8 mouse cellular contexts compared by ENCODE assay signal in genomic region chr2:170128461-170129247, GRCm38 (mm10). TPM values are rescaled to one million over a fixed set of nuclear protein-coding genes. Genes with fewer than 3 reads are reported as not detected.
DNase-seq lines count a peak whose midpoint lies in the region; ATAC-seq and TF ChIP-seq lines count a peak whose summit lies in the region.

No protein-coding gene starts in this region.

- no peak for TF ChIP-seq CTCF in heart, adult 2 months (IDR thresholded peaks at IDR 0.05)

- no peak for TF ChIP-seq EP300 in heart, adult 2 months (IDR thresholded peaks at IDR 0.05; ENCODE audit: insufficient read depth, low read depth, low read length)

- peaks cover 25% of the 10 kb centered on the region for H3K4me1 ChIP-seq in heart, adult 2 months (ENCODE audit: control insufficient read depth, insufficient read depth, low read length)
- H3K4me1 ChIP-seq in forebrain, embryonic 11.5 days (replicated peaks; ENCODE audit: control insufficient read depth, insufficient read depth, low read length), result peaks cover 24% of the 10 kb centered on the region
- H3K4me1 ChIP-seq in liver, embryonic 11.5 days (replicated peaks; ENCODE audit: control insufficient read depth, insufficient read depth, low read length), result peaks cover 58% of the 10 kb centered on the region

- H3K4me3 ChIP-seq in heart, adult 2 months, result peak overlapping the region; percentile 4; the same call in 1 of the 2 replicates
- peak overlapping the region; percentile 89; the same call in 1 of the 2 replicates for H3K4me3 ChIP-seq in forebrain, embryonic 11.5 days (ENCODE audit: low read depth, low read length)
- H3K4me3 ChIP-seq in liver, embryonic 11.5 days (ENCODE audit: low read depth, low read length), result peak overlapping the region; percentile 96

- no peaks in the 10 kb centered on the region for H3K27me3 ChIP-seq in heart, adult 2 months (ENCODE audit: control insufficient read depth, insufficient read depth, low read length)
- no peaks in the 10 kb centered on the region for H3K27me3 ChIP-seq in forebrain, embryonic 11.5 days (ENCODE audit: control insufficient read depth, insufficient read depth, low read length)
- H3K27me3 ChIP-seq in liver, embryonic 11.5 days (replicated peaks; ENCODE audit: control insufficient read depth, insufficient read depth, low read length), result no peaks in the 10 kb centered on the region

- peak overlapping the region; percentile 93 for H3K27ac ChIP-seq in heart, adult 2 months
- peak overlapping the region; percentile 58 for H3K27ac ChIP-seq in forebrain, embryonic 11.5 days (ENCODE audit: low read depth, low read length)
- peak overlapping the region; percentile 98 for H3K27ac ChIP-seq in liver, embryonic 11.5 days (ENCODE audit: low read depth, low read length)

- peak overlapping the region; percentile 54 for H3K4me2 ChIP-seq in forebrain, embryonic 11.5 days (ENCODE audit: low read depth, low read length, severe bottlenecking)
- H3K4me2 ChIP-seq in liver, embryonic 11.5 days, result peak overlapping the region; percentile 94

- DNase-seq in heart, adult 2 months, result no peak
- DNase-seq in heart, postnatal 14 days, result no peak
- peak; percentile 71 for DNase-seq in 416B (ENCODE audit: low read depth)
- DNase-seq in forebrain, embryonic 11.5 days (ENCODE audit: low spot score), result no peak
- DNase-seq in liver, embryonic 11.5 days (ENCODE audit: low spot score), result no peak
- DNase-seq in adrenal gland, postnatal 14 days, result no peak
- no peak for DNase-seq in yolk sac, embryonic 10.5 days (ENCODE audit: low spot score)
- DNase-seq in embryo, embryonic 10.5 days (ENCODE audit: low spot score), result no peak

- intact Hi-C loops in heart, adult 2 months (cut with DNase I), result no loop called here
- intact Hi-C loops in heart, postnatal 14 days (cut with DNase I), result no loop called here

- no peak for ATAC-seq in forebrain, embryonic 11.5 days (replicated peaks; ENCODE audit: low FRiP score)
- peak; percentile 82 for ATAC-seq in liver, embryonic 11.5 days (replicated peaks; ENCODE audit: low FRiP score)

- 25% methylated on average over 7 of the region's 7 CpGs for WGBS in heart, adult 2 months
- 16% methylated on average over 7 of the region's 7 CpGs for WGBS in forebrain, embryonic 11.5 days
- 15% methylated on average over 7 of the region's 7 CpGs for WGBS in liver, embryonic 11.5 days

- H3K79me2 ChIP-seq in heart, adult 2 months (replicated peaks; ENCODE audit: control insufficient read depth, insufficient read depth, low read length), result peaks cover 7% of the 10 kb centered on the region

- H3K9me3 ChIP-seq in forebrain, embryonic 11.5 days (ENCODE audit: control insufficient read depth, low read length), result no peaks in the 10 kb centered on the region
- no peaks in the 10 kb centered on the region for H3K9me3 ChIP-seq in liver, embryonic 11.5 days (ENCODE audit: control insufficient read depth, low read length)

- H3K9ac ChIP-seq in heart, adult 2 months (ENCODE audit: low read depth, low read length), result no peak overlapping the region
- H3K9ac ChIP-seq in forebrain, embryonic 11.5 days (ENCODE audit: low read length), result peak overlapping the region; percentile 23; the same call in 1 of the 2 replicates
- peak overlapping the region; percentile 48 for H3K9ac ChIP-seq in liver, embryonic 11.5 days (ENCODE audit: low read depth, low read length)

- H3K36me3 ChIP-seq in heart, adult 2 months (ENCODE audit: control insufficient read depth, insufficient read depth, low read length), result peaks cover 28% of the 10 kb centered on the region
- H3K36me3 ChIP-seq in forebrain, embryonic 11.5 days (ENCODE audit: control insufficient read depth, insufficient read depth, low read length), result no peaks in the 10 kb centered on the region
- 0 out of 2 replicates have a peak, but pooled peaks cover 2% of the 10 kb centered on the region for H3K36me3 ChIP-seq in liver, embryonic 11.5 days (ENCODE audit: control insufficient read depth, insufficient read depth, low read length)

- no peak for TF ChIP-seq POLR2A in heart, adult 2 months (IDR thresholded peaks at IDR 0.05; ENCODE audit: insufficient read depth, low read depth, low read length)

RNA-seq across cellular contexts. Expression of gene Zfp217, which starts 19.2 kb away (rescaled TPM):
- 1 to 10 TPM; 8.9 to 9.4 TPM for total RNA-seq in heart, adult 2 months (2021)
- polyA plus RNA-seq in heart, adult 2 months (2012; rRNA removed), result 5.2 and 9.7 TPM in 2 replicates
- total RNA-seq in heart, postnatal 14 days (2021), result 10 to 100 TPM; 14.3 to 17.1 TPM
- polyA plus RNA-seq in forebrain, embryonic 11.5 days (2014; fragmentation: Nextera tagmentation; extraction: Ambion mirVana), result 3.8 and 3.9 TPM in 2 replicates
- 5.1 and 5.4 TPM in 2 replicates for polyA plus RNA-seq in liver, embryonic 11.5 days (2014; fragmentation: Nextera tagmentation; extraction: Ambion mirVana)
- total RNA-seq in adrenal gland, postnatal 14 days (2021), result 28.6 and 32.6 TPM in 2 replicates

Comparison
In these comparisons a context has a peak if more than half of its experiments do, and no peak if none do; other contexts are left out.
1. H3K4me3 ChIP-seq: peak in every context shown above with its lines; median percentile 96 in liver, embryonic 11.5 days; 89 in forebrain, embryonic 11.5 days; 4 in heart, adult 2 months.